In the genomic region with DNA sequence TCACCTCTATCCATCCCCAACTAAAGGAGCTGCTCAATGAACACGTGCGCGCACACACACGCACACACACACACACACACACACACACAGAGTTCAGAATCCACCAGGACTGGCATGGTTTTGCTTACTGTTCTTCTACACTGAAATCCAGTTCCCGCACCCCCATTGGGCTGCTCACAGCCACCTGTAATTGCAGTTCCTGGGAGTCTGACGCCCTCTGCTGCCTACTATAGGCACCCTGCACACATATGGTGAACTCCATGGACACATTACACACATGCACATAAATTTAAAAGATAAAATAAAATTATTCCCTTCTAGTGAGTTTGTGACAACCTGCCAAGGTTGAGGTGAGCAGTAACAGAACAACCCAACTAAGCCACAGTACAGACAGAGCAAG, we compare ENCODE assay signal across 12 mouse cellular contexts. TPM values are rescaled to one million over a fixed set of nuclear protein-coding genes. Genes with fewer than 3 reads are reported as not detected.
DNase-seq lines count a peak whose midpoint lies in the region; ATAC-seq and TF ChIP-seq lines count a peak whose summit lies in the region.
"Had no signal": no experiment of that assay in that cellular context is flagged by ENCODE, and none has a peak within 500 bp of the region (broad histone marks: within the 10 kb centered on the region; RNA-seq: fewer than 3 reads in every experiment).

No protein-coding gene starts in this region.

- no peak overlapping the region for H3K27ac ChIP-seq in heart, adult 2 months
- H3K27ac ChIP-seq in liver, embryonic 14.5 days, result no peak overlapping the region
- no peak overlapping the region for H3K27ac ChIP-seq in liver, embryonic 11.5 days (ENCODE audit: low read depth, low read length)
- H3K27ac ChIP-seq in ES-Bruce4 (ENCODE audit: insufficient read depth, low read length), result no peak overlapping the region
- no peak overlapping the region for H3K27ac ChIP-seq in embryonic fibroblast, embryonic 13.5 days (ENCODE audit: insufficient read depth, low read length)
- H3K27ac ChIP-seq: heart, embryonic 15.5 days; hindbrain, embryonic 13.5 days; limb, embryonic 15.5 days had no signal

- DNase-seq in heart, adult 2 months, result no peak
- no peak for DNase-seq in heart, adult 18-20 months
- DNase-seq in liver, embryonic 14.5 days (ENCODE audit: low read depth in 3 of 3, low spot score in 3 of 3), result no peak
- DNase-seq in liver, embryonic 11.5 days (ENCODE audit: low spot score), result no peak
- DNase-seq in right cerebral cortex, postnatal 14 days, result no peak
- DNase-seq: thymus, postnatal 14 days had no signal

- no peak overlapping the region for H3K9ac ChIP-seq in heart, adult 2 months (ENCODE audit: low read depth, low read length)
- no peak overlapping the region for H3K9ac ChIP-seq in liver, embryonic 14.5 days (replicated peaks)
- H3K9ac ChIP-seq in liver, embryonic 11.5 days (ENCODE audit: low read depth, low read length), result no peak overlapping the region
- H3K9ac ChIP-seq in ES-Bruce4 (ENCODE audit: low read depth, poor library complexity, severe bottlenecking), result no peak overlapping the region
- H3K9ac ChIP-seq: heart, embryonic 15.5 days; hindbrain, embryonic 13.5 days; limb, embryonic 15.5 days had no signal

- no peaks in the 10 kb centered on the region for H3K79me2 ChIP-seq in heart, adult 2 months (replicated peaks; ENCODE audit: control insufficient read depth, insufficient read depth, low read length)

- no peak for TF ChIP-seq POLR2A in heart, adult 2 months (IDR thresholded peaks at IDR 0.05; ENCODE audit: insufficient read depth, low read depth, low read length)
- no peak for TF ChIP-seq POLR2A in ES-Bruce4 (IDR thresholded peaks at IDR 0.05; ENCODE audit: insufficient read depth, low read length)
- no peak for TF ChIP-seq POLR2A in embryonic fibroblast, embryonic 13.5 days (IDR thresholded peaks at IDR 0.05; ENCODE audit: low read depth, low read length)

- peaks cover 6% of the 10 kb centered on the region for H3K27me3 ChIP-seq in heart, adult 2 months (ENCODE audit: control insufficient read depth, insufficient read depth, low read length)
- H3K27me3 ChIP-seq in liver, embryonic 14.5 days (ENCODE audit: control insufficient read depth, insufficient read depth, low read length), result peaks cover 26% of the 10 kb centered on the region
- peaks cover 53% of the 10 kb centered on the region for H3K27me3 ChIP-seq in liver, embryonic 11.5 days (replicated peaks; ENCODE audit: control insufficient read depth, insufficient read depth, low read length)
- H3K27me3 ChIP-seq in ES-Bruce4 (ENCODE audit: control insufficient read depth, insufficient read depth, low read length, poor library complexity, severe bottlenecking), result no peaks in the 10 kb centered on the region

- no peaks in the 10 kb centered on the region for H3K4me1 ChIP-seq in heart, adult 2 months (ENCODE audit: control insufficient read depth, insufficient read depth, low read length)
- no peaks in the 10 kb centered on the region for H3K4me1 ChIP-seq in liver, embryonic 14.5 days (replicated peaks; ENCODE audit: control insufficient read depth in 2 of 2, insufficient read depth in 2 of 2, low read length in 1 of 2)
- H3K4me1 ChIP-seq in liver, embryonic 11.5 days (replicated peaks; ENCODE audit: control insufficient read depth, insufficient read depth, low read length), result no peaks in the 10 kb centered on the region
- H3K4me1 ChIP-seq in ES-Bruce4 (ENCODE audit: control insufficient read depth, insufficient read depth, low read length), result no peaks in the 10 kb centered on the region
- peaks cover 2% of the 10 kb centered on the region; the same call in 1 of the 2 replicates for H3K4me1 ChIP-seq in embryonic fibroblast, embryonic 13.5 days (ENCODE audit: control insufficient read depth, insufficient read depth, low read length)

- no peaks in the 10 kb centered on the region for H3K36me3 ChIP-seq in heart, adult 2 months (ENCODE audit: control insufficient read depth, insufficient read depth, low read length)
- H3K36me3 ChIP-seq in liver, embryonic 14.5 days (replicated peaks; ENCODE audit: control insufficient read depth, insufficient read depth, low read depth), result no peaks in the 10 kb centered on the region
- no peaks in the 10 kb centered on the region for H3K36me3 ChIP-seq in liver, embryonic 11.5 days (ENCODE audit: control insufficient read depth, insufficient read depth, low read length)
- no peaks in the 10 kb centered on the region for H3K36me3 ChIP-seq in ES-Bruce4 (ENCODE audit: control insufficient read depth, insufficient read depth, low read length, poor library complexity, severe bottlenecking)
- H3K36me3 ChIP-seq: heart, embryonic 15.5 days; limb, embryonic 15.5 days had no signal

- H3K4me3 ChIP-seq in heart, adult 2 months, result no peak overlapping the region
- no peak overlapping the region for H3K4me3 ChIP-seq in liver, embryonic 14.5 days (ENCODE audit: insufficient read depth in 1 of 2, low read depth in 2 of 2, low read length in 2 of 2)
- no peak overlapping the region for H3K4me3 ChIP-seq in liver, embryonic 11.5 days (ENCODE audit: low read depth, low read length)
- no peak overlapping the region for H3K4me3 ChIP-seq in ES-Bruce4 (ENCODE audit: low read depth, low read length)
- H3K4me3 ChIP-seq in embryonic fibroblast, embryonic 13.5 days (ENCODE audit: insufficient read depth, low read length), result no peak overlapping the region
- H3K4me3 ChIP-seq: heart, embryonic 15.5 days; hindbrain, embryonic 13.5 days; limb, embryonic 15.5 days had no signal

- no peak overlapping the region for H3K4me2 ChIP-seq in liver, embryonic 14.5 days (ENCODE audit: low read depth)
- H3K4me2 ChIP-seq in liver, embryonic 11.5 days, result no peak overlapping the region
- H3K4me2 ChIP-seq: heart, embryonic 15.5 days; hindbrain, embryonic 13.5 days; limb, embryonic 15.5 days had no signal

- peak; percentile 14; the same call in 1 of the 2 replicates for TF ChIP-seq CTCF in heart, adult 2 months (IDR thresholded peaks at IDR 0.05)
- peak; percentile 51 for TF ChIP-seq CTCF in liver, embryonic 14.5 days (IDR thresholded peaks at IDR 0.05; ENCODE audit: low read depth)
- peak; percentile 78 for TF ChIP-seq CTCF in ES-Bruce4 (IDR thresholded peaks at IDR 0.05; ENCODE audit: low read depth, low read length)
- TF ChIP-seq CTCF in embryonic fibroblast, embryonic 13.5 days (IDR thresholded peaks at IDR 0.05; ENCODE audit: borderline replicate concordance, insufficient read depth, low read length), result peak; percentile 30; the same call in 1 of the 2 replicates

- no peaks in the 10 kb centered on the region for H3K9me3 ChIP-seq in liver, embryonic 14.5 days (ENCODE audit: control insufficient read depth, low read length)
- H3K9me3 ChIP-seq in liver, embryonic 11.5 days (ENCODE audit: control insufficient read depth, low read length), result no peaks in the 10 kb centered on the region
- no peaks in the 10 kb centered on the region for H3K9me3 ChIP-seq in ES-Bruce4 (replicated peaks; ENCODE audit: control insufficient read depth, insufficient read depth, low read length, poor library complexity, severe bottlenecking)
- H3K9me3 ChIP-seq: heart, embryonic 15.5 days; hindbrain, embryonic 13.5 days; limb, embryonic 15.5 days had no signal

- intact Hi-C loops in heart, adult 2 months (cut with DNase I), result no loop called here

- WGBS in heart, adult 2 months, result 48% methylated on average over 6 of the region's 6 CpGs
- 44% methylated on average over 6 of the region's 6 CpGs for WGBS in liver, embryonic 14.5 days (ENCODE audit: insufficient replicate concordance)
- 40% methylated on average over 6 of the region's 6 CpGs for WGBS in liver, embryonic 11.5 days

- no peak for ATAC-seq in liver, embryonic 14.5 days (ENCODE audit: insufficient read depth)
- ATAC-seq in liver, embryonic 11.5 days (replicated peaks; ENCODE audit: low FRiP score), result no peak

- no peak for TF ChIP-seq EP300 in heart, adult 2 months (IDR thresholded peaks at IDR 0.05; ENCODE audit: insufficient read depth, low read depth, low read length)
- TF ChIP-seq EP300 in liver, embryonic 14.5 days (IDR thresholded peaks at IDR 0.05; ENCODE audit: low read depth), result no peak
- TF ChIP-seq EP300 in ES-Bruce4 (IDR thresholded peaks at IDR 0.05; ENCODE audit: insufficient read depth, low read depth, low read length), result no peak

RNA-seq across cellular contexts. Expression of a gene that starts 8.7 kb away (rescaled TPM):
- under 1 TPM; 0.13 to 0.14 TPM for total RNA-seq in heart, adult 2 months (2021)
- polyA plus RNA-seq in heart, adult 2 months (2012; rRNA removed), result 0.35 and 0.39 TPM in 2 replicates
- under 1 TPM in 1 of 2 experiments, not detected in 1; 0.13 TPM for total RNA-seq in heart, adult 18-20 months (2021)
- 0.10 and 0.11 TPM in 2 replicates for polyA plus RNA-seq in liver, embryonic 14.5 days (2012; rRNA removed)
- polyA plus RNA-seq in liver, embryonic 14.5 days (2014; fragmentation: Nextera tagmentation; extraction: Ambion mirVana), result not detected in 2 replicates
- polyA plus RNA-seq in liver, embryonic 11.5 days (2014; fragmentation: Nextera tagmentation; extraction: Ambion mirVana), result not detected in 2 replicates
- polyA plus RNA-seq in ES-Bruce4 (2011; ENCODE audit: insufficient read depth, insufficient read length, low read depth, missing spikeins), result 0.93 and 1.2 TPM in 2 replicates
- 0.25 and 0.44 TPM in 2 replicates for polyA plus RNA-seq in embryonic fibroblast, embryonic 13.5 days (2011; ENCODE audit: insufficient read length, low read depth, missing spikeins)
- total RNA-seq: common myeloid progenitor, adult 5-6 weeks had no signal
- polyA plus RNA-seq: heart, embryonic 15.5 days; hindbrain, embryonic 13.5 days had no signal

RNA-seq across cellular contexts. Expression of a gene that starts 14.9 kb away (rescaled TPM):
- 1 to 10 TPM; 4.5 to 5.4 TPM for total RNA-seq in heart, adult 2 months (2021)
- polyA plus RNA-seq in heart, adult 2 months (2012; rRNA removed), result 3.0 and 3.6 TPM in 2 replicates
- total RNA-seq in heart, adult 18-20 months (2021), result 1 to 10 TPM; 5.5 to 5.7 TPM
- 0.28 and 0.33 TPM in 2 replicates for polyA plus RNA-seq in liver, embryonic 14.5 days (2012; rRNA removed)
- polyA plus RNA-seq in liver, embryonic 14.5 days (2014; fragmentation: Nextera tagmentation; extraction: Ambion mirVana), result 0.05 and 0.10 TPM in 2 replicates
- polyA plus RNA-seq in liver, embryonic 11.5 days (2014; fragmentation: Nextera tagmentation; extraction: Ambion mirVana), result 0.75 TPM in 2 replicates
- 2.3 and 2.8 TPM in 2 replicates for polyA plus RNA-seq in ES-Bruce4 (2011; ENCODE audit: insufficient read depth, insufficient read length, low read depth, missing spikeins)
- polyA plus RNA-seq in embryonic fibroblast, embryonic 13.5 days (2011; ENCODE audit: insufficient read length, low read depth, missing spikeins), result 3.6 and 3.7 TPM in 2 replicates

RNA-seq across cellular contexts. Expression of a gene that starts 30.4 kb away (rescaled TPM):
- total RNA-seq in heart, adult 2 months (2021), result 10 to 100 TPM; 16.9 to 17.5 TPM
- polyA plus RNA-seq in heart, adult 2 months (2012; rRNA removed), result 13.1 and 13.3 TPM in 2 replicates
- total RNA-seq in heart, adult 18-20 months (2021), result 10 to 100 TPM; 15.1 to 18.2 TPM
- polyA plus RNA-seq in liver, embryonic 14.5 days (2012; rRNA removed), result 12.7 and 14.1 TPM in 2 replicates
- polyA plus RNA-seq in liver, embryonic 14.5 days (2014; fragmentation: Nextera tagmentation; extraction: Ambion mirVana), result 13.7 and 17.2 TPM in 2 replicates
- 57.2 and 57.5 TPM in 2 replicates for polyA plus RNA-seq in liver, embryonic 11.5 days (2014; fragmentation: Nextera tagmentation; extraction: Ambion mirVana)
- polyA plus RNA-seq in ES-Bruce4 (2011; ENCODE audit: insufficient read depth, insufficient read length, low read depth, missing spikeins), result 22.3 and 23.8 TPM in 2 replicates
- 13.5 and 15.0 TPM in 2 replicates for polyA plus RNA-seq in embryonic fibroblast, embryonic 13.5 days (2011; ENCODE audit: insufficient read length, low read depth, missing spikeins)

RNA-seq across cellular contexts. Expression of a gene that starts 44.3 kb away (rescaled TPM):
- total RNA-seq in heart, adult 2 months (2021), result 10 to 100 TPM; 26.6 to 26.7 TPM
- 48.4 and 49.7 TPM in 2 replicates for polyA plus RNA-seq in heart, adult 2 months (2012; rRNA removed)
- total RNA-seq in heart, adult 18-20 months (2021), result 10 to 100 TPM; 25.1 to 26.3 TPM
- polyA plus RNA-seq in liver, embryonic 14.5 days (2012; rRNA removed), result 16.4 and 19.3 TPM in 2 replicates
- 24.5 and 25.9 TPM in 2 replicates for polyA plus RNA-seq in liver, embryonic 14.5 days (2014; fragmentation: Nextera tagmentation; extraction: Ambion mirVana)
- 58.8 and 63.3 TPM in 2 replicates for polyA plus RNA-seq in liver, embryonic 11.5 days (2014; fragmentation: Nextera tagmentation; extraction: Ambion mirVana)
- 27.2 and 28.9 TPM in 2 replicates for polyA plus RNA-seq in ES-Bruce4 (2011; ENCODE audit: insufficient read depth, insufficient read length, low read depth, missing spikeins)
- polyA plus RNA-seq in embryonic fibroblast, embryonic 13.5 days (2011; ENCODE audit: insufficient read length, low read depth, missing spikeins), result 43.8 and 45.5 TPM in 2 replicates

RNA-seq across cellular contexts. Expression of a gene that starts 49.8 kb away (rescaled TPM):
- total RNA-seq in heart, adult 2 months (2021), result 1 to 10 TPM; 7.9 to 8.2 TPM
- 6.7 and 12.7 TPM in 2 replicates for polyA plus RNA-seq in heart, adult 2 months (2012; rRNA removed)
- total RNA-seq in heart, adult 18-20 months (2021), result 1 to 10 TPM; 8.3 to 9.6 TPM
- 2.3 and 2.6 TPM in 2 replicates for polyA plus RNA-seq in liver, embryonic 14.5 days (2012; rRNA removed)
- polyA plus RNA-seq in liver, embryonic 14.5 days (2014; fragmentation: Nextera tagmentation; extraction: Ambion mirVana), result 1.8 and 2.3 TPM in 2 replicates
- polyA plus RNA-seq in liver, embryonic 11.5 days (2014; fragmentation: Nextera tagmentation; extraction: Ambion mirVana), result 10.7 and 11.2 TPM in 2 replicates
- polyA plus RNA-seq in ES-Bruce4 (2011; ENCODE audit: insufficient read depth, insufficient read length, low read depth, missing spikeins), result 11.4 and 12.4 TPM in 2 replicates
- polyA plus RNA-seq in embryonic fibroblast, embryonic 13.5 days (2011; ENCODE audit: insufficient read length, low read depth, missing spikeins), result 9.0 and 13.8 TPM in 2 replicates

Comparison
In these comparisons a context has a peak if more than half of its experiments do, and no peak if none do; other contexts are left out.
1. CTCF ChIP-seq: peak in every context shown above with its lines; median percentile 78 in ES-Bruce4; 51 in liver, embryonic 14.5 days; 30 in embryonic fibroblast, embryonic 13.5 days; 14 in heart, adult 2 months.